Mouse (Mus musculus): Measurements from ENCODE around the gene Traf1. TPM values are rescaled to one million over a fixed set of nuclear protein-coding genes. Genes with fewer than 3 reads are reported as not detected.
A peak's percentile ranks its signal among the peaks of the same experiment; 100 is the strongest.

Gene Traf1
- total and polyA plus RNA-seq, 3 experiments: 0.27 TPM; not detected in 2

- Histone ChIP-seq H3K4me3 (ENCODE audit: low read depth, low read length) (no peak overlapping the region), H3K4me1 (ENCODE audit: insufficient read depth, low read depth, low read length) (peaks cover 9% of the 10 kb centered on the region), H3K27me3 (ENCODE audit: insufficient read depth, low read length) (peaks cover 61% of the 10 kb centered on the region), H3K9me3 (replicated peaks) (no peaks in the 10 kb centered on the region), H3K36me3 (replicated peaks) (no peaks in the 10 kb centered on the region)
- ATAC-seq (ENCODE audit: extremely low read depth, insufficient number of reproducible peaks, low FRiP score, poor library complexity, severe bottlenecking) (no peak), DNase-seq (ENCODE audit: low spot score) (peak; percentile 43)
- TF ChIP-seq CTCF (IDR thresholded peaks at IDR 0.05; ENCODE audit: low read depth, low read length) (peak; percentile 79), GATA2 (IDR thresholded peaks at IDR 0.05; ENCODE audit: borderline replicate concordance, low read depth, low read length) (no peak)
Measured at GRCm38 (mm10) chr2:34897820-34898219, 63.8 kb downstream of the Traf1 start.

- Histone ChIP-seq H3K27me3 (ENCODE audit: insufficient read depth, low read length) (peaks cover 66% of the 10 kb centered on the region), H3K9me3 (replicated peaks) (no peaks in the 10 kb centered on the region), H3K4me1 (ENCODE audit: insufficient read depth, low read depth, low read length) (peaks cover 9% of the 10 kb centered on the region), H3K36me3 (replicated peaks) (no peaks in the 10 kb centered on the region), H3K4me3 (ENCODE audit: low read depth, low read length) (no peak overlapping the region)
- DNase-seq (ENCODE audit: low spot score): no peak
- no peak for TF ChIP-seq GATA1 (IDR thresholded peaks at IDR 0.05; ENCODE audit: borderline replicate concordance, low read length)
- ATAC-seq (ENCODE audit: extremely low read depth, insufficient number of reproducible peaks, low FRiP score, poor library complexity, severe bottlenecking): no peak
Measured at GRCm38 (mm10) chr2:34896821-34897460, 64.6 kb downstream of the Traf1 start.

- peaks cover 68% of the 10 kb centered on the region for H3K27me3 ChIP-seq (ENCODE audit: insufficient read depth, low read length)
- ATAC-seq (ENCODE audit: extremely low read depth, insufficient number of reproducible peaks, low FRiP score, poor library complexity, severe bottlenecking) (no peak), DNase-seq (ENCODE audit: low spot score) (no peak)
- no peaks in the 10 kb centered on the region for H3K9me3 ChIP-seq (replicated peaks)
- no peak overlapping the region for H3K4me3 ChIP-seq (ENCODE audit: low read depth, low read length)
- TF ChIP-seq POLR2AphosphoS5 (IDR thresholded peaks at IDR 0.05; ENCODE audit: insufficient replicate concordance, low read depth, low read length): no peak
- H3K4me1 ChIP-seq (ENCODE audit: insufficient read depth, low read depth, low read length): peaks cover 9% of the 10 kb centered on the region
- no peaks in the 10 kb centered on the region for H3K36me3 ChIP-seq (replicated peaks)
Measured at GRCm38 (mm10) chr2:34895503-34896113, 66.0 kb downstream of the Traf1 start.

- no peak for DNase-seq (ENCODE audit: low spot score)
- Histone ChIP-seq H3K27me3 (ENCODE audit: insufficient read depth, low read length) (peaks cover 65% of the 10 kb centered on the region), H3K9me3 (replicated peaks) (no peaks in the 10 kb centered on the region), H3K4me1 (ENCODE audit: insufficient read depth, low read depth, low read length) (peaks cover 9% of the 10 kb centered on the region), H3K4me3 (ENCODE audit: low read depth, low read length) (no peak overlapping the region), H3K36me3 (replicated peaks) (no peaks in the 10 kb centered on the region)
- TF ChIP-seq CTCF (IDR thresholded peaks at IDR 0.05; ENCODE audit: low read depth, low read length): no peak
- TF ChIP-seq GATA1 (IDR thresholded peaks at IDR 0.05; ENCODE audit: borderline replicate concordance, low read length): no peak
- TF ChIP-seq POLR2AphosphoS5 (IDR thresholded peaks at IDR 0.05; ENCODE audit: insufficient replicate concordance, low read depth, low read length): no peak
- no peak for TF ChIP-seq TAL1 (conservative IDR thresholded peaks at IDR 0.05; ENCODE audit: low read depth, low read length)
- TF ChIP-seq GATA2 (IDR thresholded peaks at IDR 0.05; ENCODE audit: borderline replicate concordance, low read depth, low read length): no peak
- no peak for ATAC-seq (ENCODE audit: extremely low read depth, insufficient number of reproducible peaks, low FRiP score, poor library complexity, severe bottlenecking)
Measured at GRCm38 (mm10) chr2:34893950-34894349, 67.6 kb downstream of the Traf1 start.

Other genes starting within 250 kb of the Traf1 start
- gene Gapvd1, start 206.5 kb downstream of the Traf1 start, total RNA-seq (2014; fragmentation: Nextera tagmentation): 89.2 and 102 TPM in 2 replicates
- gene Gapvd1, start 206.5 kb downstream of the Traf1 start, total RNA-seq (2017): 83.0 and 95.0 TPM in 2 replicates
- gene Gapvd1, start 206.5 kb downstream of the Traf1 start, polyA plus RNA-seq (2012): 16.6 and 23.5 TPM in 2 replicates
- gene Hspa5, start 189.8 kb downstream of the Traf1 start, total RNA-seq (2014; fragmentation: Nextera tagmentation): 117 and 127 TPM in 2 replicates
- 337 and 367 TPM in 2 replicates for gene Hspa5, start 189.8 kb downstream of the Traf1 start, total RNA-seq (2017)
- gene Hspa5, start 189.8 kb downstream of the Traf1 start, polyA plus RNA-seq (2012): 48.4 and 59.2 TPM in 2 replicates
- 16.0 and 21.1 TPM in 2 replicates for gene Rabepk, start 161.9 kb downstream of the Traf1 start, total RNA-seq (2014; fragmentation: Nextera tagmentation)
- 31.8 and 36.9 TPM in 2 replicates for gene Rabepk, start 161.9 kb downstream of the Traf1 start, total RNA-seq (2017)
- gene Rabepk, start 161.9 kb downstream of the Traf1 start, polyA plus RNA-seq (2012): 9.1 and 11.6 TPM in 2 replicates
- 60.0 and 74.7 TPM in 2 replicates for gene Fbxw2, start 135.5 kb downstream of the Traf1 start, total RNA-seq (2014; fragmentation: Nextera tagmentation)
- 99.5 and 104 TPM in 2 replicates for gene Fbxw2, start 135.5 kb downstream of the Traf1 start, total RNA-seq (2017)
- gene Fbxw2, start 135.5 kb downstream of the Traf1 start, polyA plus RNA-seq (2012): 22.7 and 26.1 TPM in 2 replicates
- gene Gm34653, start 128.8 kb downstream of the Traf1 start, total RNA-seq (2014; fragmentation: Nextera tagmentation): 0.58 TPM in 1 of 2 replicates, not detected in the other
- 0.38 and 0.46 TPM in 2 replicates for gene Gm34653, start 128.8 kb downstream of the Traf1 start, total RNA-seq (2017)
- not detected in 2 replicates for gene Gm34653, start 128.8 kb downstream of the Traf1 start, polyA plus RNA-seq (2012)
- not detected in 2 replicates for gene Cutal, start 87.4 kb downstream of the Traf1 start, total RNA-seq (2014; fragmentation: Nextera tagmentation)
- gene Cutal, start 87.4 kb downstream of the Traf1 start, total RNA-seq (2017): 0.06 TPM in 1 of 2 replicates, not detected in the other
- gene Cutal, start 87.4 kb downstream of the Traf1 start, polyA plus RNA-seq (2012): 0.02 TPM in 1 of 2 replicates, not detected in the other
- 76.4 and 77.9 TPM in 2 replicates for gene Psmd5, start 86.8 kb downstream of the Traf1 start, total RNA-seq (2014; fragmentation: Nextera tagmentation)
- 44.7 and 49.3 TPM in 2 replicates for gene Psmd5, start 86.8 kb downstream of the Traf1 start, total RNA-seq (2017)
- gene Psmd5, start 86.8 kb downstream of the Traf1 start, polyA plus RNA-seq (2012): 12.0 and 13.4 TPM in 2 replicates
- gene Phf19, start 47.7 kb downstream of the Traf1 start, total RNA-seq (2014; fragmentation: Nextera tagmentation): not detected in 2 replicates
- 0.52 and 0.66 TPM in 2 replicates for gene Phf19, start 47.7 kb downstream of the Traf1 start, total RNA-seq (2017)
- gene Phf19, start 47.7 kb downstream of the Traf1 start, polyA plus RNA-seq (2012): 0.01 and 0.02 TPM in 2 replicates
- gene Hc, start 99.7 kb upstream of the Traf1 start, total RNA-seq (2014; fragmentation: Nextera tagmentation): not detected in 2 replicates
- gene Hc, start 99.7 kb upstream of the Traf1 start, total RNA-seq (2017): 0.22 and 0.23 TPM in 2 replicates
- not detected in 2 replicates for gene Hc, start 99.7 kb upstream of the Traf1 start, polyA plus RNA-seq (2012)
- gene AI182371, start 139.8 kb upstream of the Traf1 start, total RNA-seq (2014; fragmentation: Nextera tagmentation): 3.0 and 3.6 TPM in 2 replicates
- 1.6 and 2.3 TPM in 2 replicates for gene AI182371, start 139.8 kb upstream of the Traf1 start, total RNA-seq (2017)
- gene AI182371, start 139.8 kb upstream of the Traf1 start, polyA plus RNA-seq (2012): 0.07 and 0.08 TPM in 2 replicates
- gene Cntrl, start 147.7 kb upstream of the Traf1 start, total RNA-seq (2014; fragmentation: Nextera tagmentation): 86.1 and 93.5 TPM in 2 replicates
- gene Cntrl, start 147.7 kb upstream of the Traf1 start, total RNA-seq (2017): 62.7 and 70.5 TPM in 2 replicates
- 11.0 and 13.7 TPM in 2 replicates for gene Cntrl, start 147.7 kb upstream of the Traf1 start, polyA plus RNA-seq (2012)
- 186 and 192 TPM in 2 replicates for gene Rab14, start 239.3 kb upstream of the Traf1 start, total RNA-seq (2014; fragmentation: Nextera tagmentation)
- 121 and 127 TPM in 2 replicates for gene Rab14, start 239.3 kb upstream of the Traf1 start, total RNA-seq (2017)
- 1,231 and 1,479 TPM in 2 replicates for gene Rab14, start 239.3 kb upstream of the Traf1 start, polyA plus RNA-seq (2012)

Measured in G1E (cell line).